Mouse (Mus musculus) gastrocnemius, adult 2 months (tissue): ENCODE data around the gene Krt222. TPM values are rescaled to one million over a fixed set of nuclear protein-coding genes. Genes with fewer than 3 reads are reported as not detected.

Experiments
- DNase-seq: peaks from one replicate; pipeline ENCODE4 v3.0.0; 2022
- H3K27ac ChIP-seq: fragments of 200-600 bp; 2 replicates; pipeline ENCODE4 v1.8.1; 2022; ENCODE audit warnings: mild to moderate bottlenecking
- H3K4me3 ChIP-seq: fragments of 200-600 bp; 2 replicates; pipeline ENCODE4 v1.8.1; 2022; ENCODE audit warnings: mild to moderate bottlenecking, moderate library complexity
- CTCF ChIP-seq: fragments of 200-600 bp; IDR thresholded peaks from 2 replicates; pipeline ENCODE4 v1.8.1; 2022; ENCODE audit warnings: antibody characterized with exemption, mild to moderate bottlenecking, moderate library complexity
- intact Hi-C: fragments of 180-260 bp; cut with DNase I; formaldehyde crosslinking; loops from one replicate; pipeline ENCODE4 v1.15.1; 2025
- total RNA-seq, 2 experiments: library from RNA; stranded (reverse); gene quantifications; 2 replicates each; pipeline ENCODE4 v1.2.3; 2021

Gene Krt222
- total RNA-seq, 2 experiments from 2014 or later, result 2.0 to 6.1 TPM

DNA sequence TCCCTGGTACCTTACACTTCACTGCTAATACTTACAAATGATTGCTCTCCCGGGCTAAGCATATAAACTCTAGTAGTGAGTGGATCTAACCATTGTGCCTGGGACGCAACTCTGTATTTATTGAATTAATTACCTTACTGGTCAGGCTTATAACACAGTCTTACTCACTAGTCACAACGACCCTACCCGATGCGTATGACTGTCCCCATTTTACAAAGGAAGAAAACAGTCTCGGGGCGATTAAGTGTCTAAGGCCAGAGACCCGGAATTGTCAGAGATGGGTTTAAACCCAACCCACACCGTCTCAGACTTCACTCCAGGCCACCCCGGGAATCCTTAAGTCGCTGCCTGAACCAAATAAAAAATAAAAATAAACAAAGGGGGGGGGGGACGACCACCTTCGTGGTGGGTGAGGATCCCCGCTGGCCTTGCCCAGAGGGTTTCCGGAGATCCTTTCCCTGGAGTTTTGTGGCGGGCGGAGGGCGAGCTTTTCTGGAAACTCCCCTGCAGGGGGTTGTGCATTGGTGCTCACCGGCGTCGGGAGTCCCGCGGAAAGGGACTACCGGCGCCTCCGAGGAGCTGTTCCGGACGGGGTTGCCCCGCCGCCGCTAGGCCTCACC is 14.1 kb downstream of the Krt222 start:
- peak overlapping the region; percentile 99 for H3K27ac ChIP-seq
- no peak for TF ChIP-seq CTCF
- intact Hi-C loops, result no loop called here
- DNase-seq, result no peak
- H3K4me3 ChIP-seq, result peak overlapping the region; percentile 99

DNA sequence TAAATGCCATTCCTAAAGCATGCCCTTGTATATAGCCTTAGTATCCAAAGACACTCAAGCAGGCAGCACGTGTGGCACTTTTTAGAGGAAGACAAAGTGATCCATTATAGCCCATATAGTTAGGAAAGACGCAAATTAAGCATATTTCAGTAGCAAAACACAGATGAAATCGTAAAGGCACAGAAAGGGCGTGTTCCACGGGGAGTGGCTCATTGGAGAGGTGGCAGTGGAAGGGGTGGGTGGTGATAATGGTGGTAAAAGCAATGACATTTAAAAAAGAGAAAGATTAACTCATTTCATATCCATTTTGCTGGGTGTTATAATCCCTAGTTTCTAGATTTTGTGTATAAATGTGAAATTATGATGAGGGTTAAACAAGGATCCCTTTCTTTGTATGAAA is 17.6 kb downstream of the Krt222 start:
- no peak for DNase-seq
- no peak overlapping the region for H3K27ac ChIP-seq
- intact Hi-C loops, result no loop called here
- no peak for TF ChIP-seq CTCF
- H3K4me3 ChIP-seq, result no peak overlapping the region

DNA sequence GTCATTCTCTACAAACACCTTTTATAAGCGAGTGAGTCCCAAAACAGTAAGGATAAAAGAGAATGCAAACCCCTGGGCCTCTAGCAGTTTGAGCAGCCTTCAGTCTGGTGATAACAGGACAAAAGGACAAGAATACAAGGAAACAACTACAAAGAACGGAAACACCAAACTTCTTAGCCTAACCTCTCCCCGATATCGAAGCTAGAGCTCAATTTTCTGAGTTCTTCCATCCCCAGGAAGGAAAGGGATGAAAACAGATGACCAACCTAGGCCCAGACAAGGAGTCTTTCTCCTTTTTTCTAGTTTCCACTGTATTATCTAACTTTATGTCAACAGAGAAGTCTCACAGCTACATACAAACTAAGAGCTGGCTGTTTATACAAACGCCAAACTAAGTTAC is 20.6 kb downstream of the Krt222 start:
- no peak for TF ChIP-seq CTCF
- peak overlapping the region; percentile 82; the same call in 1 of the 2 replicates for H3K27ac ChIP-seq
- DNase-seq, result no peak
- no peak overlapping the region for H3K4me3 ChIP-seq
- intact Hi-C loops, result no loop called here

DNA sequence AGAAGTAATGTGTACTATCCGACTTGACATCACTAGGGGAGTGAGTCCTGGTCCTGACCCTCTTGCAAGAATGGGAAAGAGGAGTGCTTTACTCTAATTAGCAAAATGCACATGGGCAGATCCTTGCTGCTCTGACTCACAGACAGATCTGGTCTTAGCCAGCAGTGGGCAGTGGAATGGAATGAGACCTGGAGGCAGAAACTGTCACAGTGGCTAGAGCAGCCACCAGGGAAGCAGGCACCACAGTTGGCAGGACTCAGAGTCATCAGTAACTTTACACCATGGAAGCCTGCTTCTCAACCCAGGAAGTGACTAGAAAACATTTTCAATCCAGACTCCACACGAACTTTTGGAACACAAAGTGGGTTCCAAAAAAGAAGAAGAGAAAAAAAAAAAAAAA is 22.1 kb downstream of the Krt222 start:
- TF ChIP-seq CTCF, result peak; percentile 31
- peak; percentile 69 for DNase-seq
- Histone ChIP-seq H3K4me3 (no peak overlapping the region), H3K27ac (peak overlapping the region; percentile 82)
- intact Hi-C loops, result no loop called here

DNA sequence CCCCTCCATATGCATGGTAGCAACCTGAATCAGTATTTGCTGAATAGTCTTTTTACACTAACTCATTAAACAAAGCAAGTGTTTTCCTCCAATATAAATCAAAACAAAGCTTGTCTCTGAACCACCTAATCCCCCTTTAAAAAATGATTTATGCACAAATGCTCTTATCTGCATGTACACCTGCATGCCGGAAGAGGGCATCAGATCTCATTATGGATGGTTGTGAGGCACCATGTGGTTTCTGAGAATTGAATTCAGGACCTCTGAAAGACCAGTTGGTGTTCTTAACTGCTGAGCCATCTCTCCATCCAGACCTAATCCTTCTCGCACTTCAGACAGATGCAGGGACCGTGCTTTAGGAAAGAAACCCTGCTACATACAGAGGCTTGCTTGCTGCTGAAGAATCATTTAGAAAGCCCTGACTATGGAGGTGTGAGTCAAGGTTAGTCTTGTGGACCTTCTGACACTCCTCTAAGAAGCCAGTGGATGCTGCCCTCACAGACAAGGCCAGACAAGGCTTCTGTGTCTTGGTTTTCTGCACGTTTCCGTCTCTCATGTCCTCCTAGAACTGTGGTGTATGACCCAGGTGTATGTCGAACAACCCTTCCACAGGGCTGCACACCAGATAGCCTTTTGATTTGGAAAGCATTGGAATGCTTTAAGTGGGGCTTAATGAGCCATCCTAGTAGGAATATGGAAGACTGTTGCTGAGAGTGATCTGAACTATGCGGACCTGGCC is 26.5 kb downstream of the Krt222 start:
- Histone ChIP-seq H3K27ac (peak overlapping the region; percentile 84), H3K4me3 (no peak overlapping the region)
- no peak; the same call in 1 of the 2 replicates for TF ChIP-seq CTCF
- DNase-seq, result no peak
- intact Hi-C loops, result no loop called here

DNA sequence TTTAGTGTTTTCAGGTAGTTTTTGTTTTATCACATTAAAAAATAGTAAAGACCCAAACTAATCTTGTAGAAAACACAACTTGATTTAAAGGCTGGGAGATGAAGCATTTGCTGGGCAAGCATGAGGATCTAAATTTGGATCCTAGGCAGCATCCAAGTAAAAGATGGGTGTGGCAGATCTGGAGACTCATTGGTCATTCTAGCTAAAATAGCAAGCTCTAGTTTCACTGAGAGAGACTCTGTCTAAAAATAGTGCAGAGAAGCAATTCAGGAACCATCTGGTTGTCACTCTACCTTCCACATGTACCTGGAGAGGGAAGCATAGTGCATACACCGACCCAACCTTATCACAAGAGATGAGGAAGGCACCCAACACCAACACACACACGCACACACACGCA is 27.7 kb downstream of the Krt222 start:
- intact Hi-C loops, result no loop called here
- Histone ChIP-seq H3K27ac (peak overlapping the region; percentile 84), H3K4me3 (no peak overlapping the region)
- no peak for DNase-seq
- no peak for TF ChIP-seq CTCF

DNA sequence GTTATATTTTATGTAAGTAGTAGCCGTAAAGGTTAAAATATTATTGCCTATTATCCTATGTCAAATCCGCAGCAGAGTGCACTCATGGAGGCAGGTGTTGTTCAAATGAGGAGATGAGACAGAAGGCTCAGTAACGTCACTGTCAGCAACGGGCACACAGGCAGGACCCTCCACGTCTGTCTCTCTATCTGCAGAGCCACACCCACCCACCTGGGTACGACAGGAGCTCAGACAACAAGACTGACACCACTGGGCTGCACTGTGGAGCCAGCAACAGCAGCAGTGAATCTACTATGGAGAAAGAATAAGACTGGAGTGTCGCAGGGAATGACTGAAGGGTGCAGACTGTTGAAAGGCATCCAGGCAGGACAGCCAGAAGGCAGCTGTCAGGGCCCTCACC is 31.2 kb downstream of the Krt222 start:
- no peak for DNase-seq
- intact Hi-C loops, result no loop called here
- Histone ChIP-seq H3K4me3 (no peak overlapping the region), H3K27ac (no peak overlapping the region)
- TF ChIP-seq CTCF, result no peak

DNA sequence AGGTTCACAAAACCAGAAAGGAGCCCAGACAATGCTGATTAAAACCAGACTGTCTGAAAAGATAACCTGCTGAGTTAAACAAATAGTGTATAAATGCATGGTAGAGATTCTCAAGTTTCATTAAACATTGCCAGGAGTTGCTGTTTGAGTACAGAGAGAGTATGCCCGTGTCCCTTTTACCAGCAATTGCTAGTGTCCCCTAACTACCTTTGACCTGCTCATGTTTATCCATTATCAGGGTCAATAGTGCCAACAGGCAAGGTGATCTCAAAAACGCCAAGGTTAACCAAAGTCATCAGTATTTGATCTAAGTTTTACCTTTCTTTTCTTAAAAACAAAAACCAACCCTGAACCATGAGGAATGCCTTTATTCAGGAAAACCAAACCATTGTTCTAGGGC is 31.9 kb downstream of the Krt222 start:
- TF ChIP-seq CTCF, result no peak
- intact Hi-C loops, result no loop called here
- no peak for DNase-seq
- H3K27ac ChIP-seq, result no peak overlapping the region
- H3K4me3 ChIP-seq, result no peak overlapping the region

DNA sequence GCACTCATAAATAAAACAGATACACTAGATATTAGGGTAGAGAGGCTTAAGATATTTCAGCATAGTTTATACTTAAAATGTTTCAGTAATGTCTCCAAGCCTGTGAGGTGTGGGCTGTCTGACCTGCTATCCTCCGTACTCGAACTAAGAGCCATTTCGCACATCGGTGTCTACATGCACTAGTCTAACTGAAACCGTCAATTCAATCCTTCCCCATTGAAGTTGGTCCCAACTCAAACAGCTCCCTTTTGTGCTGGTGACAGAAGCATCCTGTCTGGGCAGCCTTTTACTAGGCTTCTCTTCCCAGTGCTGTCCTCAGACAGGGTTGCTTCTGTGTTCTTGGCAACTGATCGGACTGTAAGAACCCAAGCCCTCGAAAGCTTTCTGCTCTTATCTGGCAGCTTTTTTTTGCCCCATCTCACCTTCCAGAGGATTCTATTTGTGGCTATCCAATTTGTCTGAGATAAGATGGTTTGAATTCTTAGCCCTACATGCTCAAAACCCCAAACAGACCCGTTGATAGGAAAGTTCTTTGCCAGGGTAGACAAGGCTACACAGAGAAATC is 35.7 kb downstream of the Krt222 start:
- no peak for TF ChIP-seq CTCF
- no peak overlapping the region for H3K4me3 ChIP-seq
- intact Hi-C loops, result loop anchor here (5.0 kb wide), 2 partner anchors 34 to 84 kb away; partner anchors contain the start of gene Krt222
- H3K27ac ChIP-seq, result no peak overlapping the region
- no peak for DNase-seq

DNA sequence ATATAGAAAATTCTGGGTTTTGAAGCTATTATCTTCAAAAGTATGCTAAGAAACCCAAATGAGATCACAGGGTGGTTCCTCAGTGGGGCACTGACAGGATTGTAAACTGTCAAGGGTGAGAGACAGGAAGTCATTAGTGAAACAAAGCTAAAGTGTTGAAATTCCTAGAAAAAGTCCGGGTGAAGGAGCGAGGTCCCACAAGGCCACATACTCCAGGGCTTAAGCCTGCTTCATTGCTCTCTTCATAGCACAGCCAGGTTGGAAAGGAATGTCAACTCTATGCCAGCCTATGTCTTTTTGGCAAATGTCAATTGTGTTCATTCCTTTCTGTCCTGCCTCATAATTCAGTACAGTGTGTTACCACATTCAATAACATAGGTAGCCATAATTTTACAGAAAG is 36.4 kb downstream of the Krt222 start:
- Histone ChIP-seq H3K27ac (no peak overlapping the region), H3K4me3 (no peak overlapping the region)
- no peak for TF ChIP-seq CTCF
- intact Hi-C loops, result loop anchor here (5.0 kb wide), 2 partner anchors 35 to 85 kb away; partner anchors contain the start of gene Krt222
- DNase-seq, result no peak

DNA sequence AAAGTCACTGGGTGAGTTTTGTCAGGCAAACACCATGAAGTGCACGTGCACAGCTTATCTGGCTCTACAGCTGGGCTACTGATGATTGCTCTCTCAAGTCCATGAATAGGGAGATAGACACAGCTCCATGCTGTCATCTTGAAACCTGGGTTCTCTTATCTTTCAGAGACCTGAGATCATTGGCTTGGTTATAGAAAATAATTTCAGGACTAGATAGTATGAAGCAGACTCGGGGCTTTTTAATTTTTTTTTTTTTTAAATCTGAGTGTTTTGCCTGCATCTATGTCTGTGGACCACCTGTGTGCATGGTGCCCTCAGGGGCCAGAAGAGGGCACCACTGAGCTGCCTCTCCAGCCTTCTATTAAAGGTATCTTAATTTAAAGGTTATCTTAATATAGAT is 36.9 kb downstream of the Krt222 start:
- no peak overlapping the region for H3K27ac ChIP-seq
- no peak overlapping the region for H3K4me3 ChIP-seq
- DNase-seq, result peak; percentile 40
- intact Hi-C loops, result loop anchor here (5.0 kb wide), 2 partner anchors 35 to 85 kb away; partner anchors contain the start of gene Krt222
- TF ChIP-seq CTCF, result peak; percentile 85

DNA sequence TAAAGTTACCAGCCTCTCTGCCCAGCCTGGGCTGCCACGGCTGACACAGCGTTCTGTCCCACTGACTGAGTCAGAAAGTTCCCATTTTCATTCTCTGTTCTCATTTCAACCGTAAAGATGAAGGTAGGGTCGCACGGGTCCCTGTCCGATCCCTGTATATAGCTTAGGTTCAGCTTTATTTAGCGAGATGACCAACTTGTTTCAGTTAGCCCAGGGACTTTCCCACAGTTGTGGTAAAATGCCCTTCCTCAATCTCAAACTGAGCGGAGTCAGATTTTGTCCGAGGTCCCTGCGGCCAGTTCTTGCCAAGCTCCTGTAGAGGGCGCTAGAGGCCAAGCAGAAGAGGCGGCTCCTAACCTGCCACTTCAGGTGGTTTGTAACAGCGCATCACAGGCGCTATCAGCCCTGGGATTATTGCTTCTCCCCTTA is 54.7 kb downstream of the Krt222 start:
- TF ChIP-seq CTCF, result peak; percentile 95
- peak; percentile 66 for DNase-seq
- intact Hi-C loops, result loop anchor here (1.0 to 5.0 kb wide), 3 partner anchors 58 to 120 kb away; no protein-coding TSS in a partner anchor
- H3K4me3 ChIP-seq, result no peak overlapping the region
- H3K27ac ChIP-seq, result no peak overlapping the region

DNA sequence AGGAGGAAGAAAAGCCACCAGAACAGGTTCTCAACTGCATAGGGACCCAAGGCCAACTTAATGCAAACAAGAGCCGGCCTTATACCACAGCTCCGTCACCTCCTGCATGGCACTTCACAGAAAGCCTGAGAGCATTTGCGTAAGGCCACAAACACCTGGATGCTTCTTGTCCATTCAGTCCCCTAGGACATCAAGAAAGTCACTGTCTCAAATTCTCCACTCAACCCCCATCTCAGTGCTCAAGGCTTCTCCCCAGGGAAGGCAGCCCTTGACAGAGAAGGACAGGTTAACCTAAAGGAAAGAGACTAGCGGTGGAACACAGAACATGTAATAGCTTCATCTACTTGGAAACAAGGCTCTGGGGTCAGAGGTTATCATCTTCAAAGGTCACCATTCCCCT is 56.5 kb downstream of the Krt222 start:
- DNase-seq, result no peak
- H3K27ac ChIP-seq, result no peak overlapping the region
- intact Hi-C loops, result loop anchor here (5.0 kb wide), 1 partner anchor 60 kb away; no protein-coding TSS in a partner anchor
- no peak overlapping the region for H3K4me3 ChIP-seq
- no peak for TF ChIP-seq CTCF
